Mouse (Mus musculus): ENCODE data around the gene Tut7. TPM values are rescaled to one million over a fixed set of nuclear protein-coding genes. Genes with fewer than 3 reads are reported as not detected.
A peak's percentile ranks its signal among the peaks of the same experiment; 100 is the strongest.

Gene Tut7
- polyA plus RNA-seq, 1 experiment, result 113 TPM

DNA sequence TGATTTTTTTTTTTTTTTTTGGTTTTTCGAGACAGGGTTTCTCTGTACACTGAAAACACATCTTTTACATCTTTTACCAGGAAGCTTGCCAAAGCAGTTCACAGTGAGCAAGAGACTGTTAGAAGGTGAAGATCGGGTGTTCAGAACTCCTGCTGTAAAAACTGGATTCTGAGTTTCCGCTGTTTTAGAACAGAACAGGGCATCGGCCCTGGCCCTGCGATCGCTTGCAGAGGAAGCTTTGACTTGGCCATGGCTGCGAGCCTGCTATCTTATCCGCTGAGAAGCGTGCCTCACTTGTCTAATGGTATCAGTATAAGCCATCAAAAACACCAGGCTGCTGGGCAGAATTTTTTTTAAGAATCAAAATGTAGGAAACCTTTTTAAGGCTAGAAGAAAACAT is 52.1 kb downstream of the Tut7 start:
- Histone ChIP-seq H3K4me3 (ENCODE audit: insufficient read depth, low read length) (no peak overlapping the region), H3K4me1 (ENCODE audit: control insufficient read depth, insufficient read depth, low read length) (peaks cover 5% of the 10 kb centered on the region), H3K27ac (ENCODE audit: insufficient read depth, low read length) (peak overlapping the region; percentile 90; the same call in 1 of the 2 replicates)
- TF ChIP-seq POLR2A (IDR thresholded peaks at IDR 0.05; ENCODE audit: low read depth, low read length) (no peak), CTCF (IDR thresholded peaks at IDR 0.05; ENCODE audit: borderline replicate concordance, insufficient read depth, low read length) (no peak)

- Histone ChIP-seq H3K27ac (ENCODE audit: insufficient read depth, low read length) (peak overlapping the region; percentile 90), H3K4me1 (ENCODE audit: control insufficient read depth, insufficient read depth, low read length) (peaks cover 5% of the 10 kb centered on the region), H3K4me3 (ENCODE audit: insufficient read depth, low read length) (peak overlapping the region; percentile 63)
- no peak; the same call in 1 of the 2 replicates for TF ChIP-seq POLR2A (IDR thresholded peaks at IDR 0.05; ENCODE audit: low read depth, low read length)
- no peak for TF ChIP-seq CTCF (IDR thresholded peaks at IDR 0.05; ENCODE audit: borderline replicate concordance, insufficient read depth, low read length)
These were observed 52.8 kb downstream of the Tut7 start for GRCm38 (mm10) chr13:59770164-59770562.

DNA sequence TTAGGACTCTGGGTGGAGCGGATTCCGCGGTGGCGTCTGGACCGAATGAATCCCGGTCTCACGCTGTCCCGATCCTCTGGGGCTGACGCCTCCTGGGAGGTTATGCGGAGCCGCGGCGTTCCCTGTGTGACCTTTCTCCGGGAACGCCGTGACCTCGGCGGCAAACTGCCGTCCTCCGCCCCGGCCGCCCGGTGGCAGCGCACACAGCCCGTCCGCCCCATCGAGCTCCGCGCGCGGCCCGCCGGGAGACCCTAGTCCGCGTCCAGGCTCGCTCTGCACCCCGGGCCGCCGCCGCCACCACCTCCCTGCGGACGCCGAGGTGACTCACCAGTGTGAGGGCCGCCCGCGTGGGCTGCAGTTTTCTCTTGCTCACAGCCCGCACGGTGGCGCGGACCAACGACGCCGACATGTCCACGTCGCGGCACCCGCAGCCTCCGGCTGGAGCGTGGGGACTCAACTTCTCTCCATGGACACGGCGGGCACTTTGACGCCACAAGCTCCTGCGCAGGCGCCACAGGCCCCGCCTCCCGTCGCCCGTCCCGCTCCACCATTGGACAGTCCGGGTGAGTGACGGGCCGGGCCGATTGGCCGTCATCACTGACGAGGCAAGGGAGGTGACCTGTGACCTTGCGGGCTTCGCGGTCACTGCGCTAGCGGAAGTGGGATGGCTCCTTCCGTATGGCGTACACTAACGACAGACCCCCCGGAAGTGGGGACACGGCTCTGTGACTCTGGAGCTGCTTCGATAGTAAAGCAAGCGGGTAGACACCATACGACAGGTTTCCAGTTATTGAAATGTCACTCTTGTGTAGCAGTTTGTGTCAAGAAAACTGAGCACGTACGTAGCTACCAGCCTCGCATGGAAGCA is 53.4 kb downstream of the Tut7 start, which contains the start of gene Isca1:
Gene Isca1 (minus strand): TSS at position 515 of the 868 bp plus-strand sequence.
- Histone ChIP-seq H3K27ac (ENCODE audit: insufficient read depth, low read length) (peak within 1 kb of the TSS; percentile 90), H3K4me3 (ENCODE audit: insufficient read depth, low read length) (peak within 1 kb of the TSS; percentile 86), H3K4me1 (ENCODE audit: control insufficient read depth, insufficient read depth, low read length) (peaks cover 5% of the 10 kb centered on the region)
- TF ChIP-seq CTCF (IDR thresholded peaks at IDR 0.05; ENCODE audit: borderline replicate concordance, insufficient read depth, low read length) (no peak), POLR2A (IDR thresholded peaks at IDR 0.05; ENCODE audit: low read depth, low read length) (peak; percentile 77)

DNA sequence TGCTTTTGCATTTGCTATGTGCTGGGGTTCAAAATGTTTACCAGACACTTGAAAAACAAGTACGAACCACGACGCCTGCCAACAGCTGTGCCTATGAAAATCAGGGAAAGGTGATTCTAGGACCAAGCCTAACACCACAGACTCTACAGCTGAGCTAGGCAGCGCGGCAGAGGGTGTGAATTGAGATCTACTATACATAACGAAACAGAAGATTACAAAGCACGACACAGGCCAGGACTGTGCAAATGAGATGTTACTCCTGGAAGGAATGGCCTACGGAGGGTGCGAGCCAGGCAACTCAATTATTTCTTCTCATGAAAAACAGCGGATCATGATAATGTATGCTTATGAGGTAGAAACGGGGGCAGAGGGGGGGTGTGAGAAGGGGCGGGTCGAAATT is 54.4 kb downstream of the Tut7 start:
- TF ChIP-seq CTCF (IDR thresholded peaks at IDR 0.05; ENCODE audit: borderline replicate concordance, insufficient read depth, low read length) (no peak), POLR2A (IDR thresholded peaks at IDR 0.05; ENCODE audit: low read depth, low read length) (no peak)

DNA sequence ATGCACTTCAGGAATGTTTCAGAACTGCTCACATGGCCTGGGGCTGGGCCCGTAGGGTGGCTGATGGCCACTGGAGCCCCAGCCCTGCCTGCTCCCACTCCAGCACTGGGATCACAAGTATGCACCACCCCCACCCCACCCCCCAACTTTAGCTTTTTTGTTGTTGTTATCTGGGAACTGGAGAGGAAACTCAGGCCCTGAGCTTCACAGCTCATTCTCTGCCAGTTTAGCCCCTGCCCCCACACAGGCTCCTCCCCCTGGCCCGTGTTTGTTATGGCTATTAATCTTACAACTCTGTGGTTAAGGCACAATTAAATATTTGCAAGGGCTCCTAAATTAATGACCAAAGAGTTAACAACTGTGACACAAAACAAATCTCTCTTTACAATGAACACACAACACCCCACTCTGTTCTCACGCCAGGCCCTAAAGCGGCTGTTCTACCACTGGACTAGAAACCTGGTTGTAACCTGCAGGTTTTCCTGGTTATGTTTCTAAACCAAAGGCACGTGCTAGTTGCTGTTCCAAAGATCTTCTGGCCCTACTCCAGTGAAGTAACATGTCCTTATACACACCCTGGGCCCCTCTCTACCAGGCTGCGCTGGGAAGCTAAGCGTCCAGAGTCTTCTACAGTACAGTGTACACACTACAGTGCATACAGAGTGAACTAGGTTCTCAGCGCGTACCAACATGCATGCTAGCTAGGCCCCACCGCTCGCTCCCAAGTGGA is 56.0 kb downstream of the Tut7 start:
- H3K27ac ChIP-seq (ENCODE audit: insufficient read depth, low read length), result no peak overlapping the region
- no peak overlapping the region for H3K4me3 ChIP-seq (ENCODE audit: insufficient read depth, low read length)
- TF ChIP-seq CTCF (IDR thresholded peaks at IDR 0.05; ENCODE audit: borderline replicate concordance, insufficient read depth, low read length) (no peak), POLR2A (IDR thresholded peaks at IDR 0.05; ENCODE audit: low read depth, low read length) (no peak)
- H3K4me1 ChIP-seq (ENCODE audit: control insufficient read depth, insufficient read depth, low read length), result peaks cover 5% of the 10 kb centered on the region

More for the DNA sequence above, 54.4 kb downstream of the Tut7 start:
- H3K4me1 ChIP-seq (ENCODE audit: control insufficient read depth, insufficient read depth, low read length), result peaks cover 5% of the 10 kb centered on the region
- H3K4me3 ChIP-seq (ENCODE audit: insufficient read depth, low read length), result peak overlapping the region; percentile 86
- no peak overlapping the region for H3K27ac ChIP-seq (ENCODE audit: insufficient read depth, low read length)

DNA sequence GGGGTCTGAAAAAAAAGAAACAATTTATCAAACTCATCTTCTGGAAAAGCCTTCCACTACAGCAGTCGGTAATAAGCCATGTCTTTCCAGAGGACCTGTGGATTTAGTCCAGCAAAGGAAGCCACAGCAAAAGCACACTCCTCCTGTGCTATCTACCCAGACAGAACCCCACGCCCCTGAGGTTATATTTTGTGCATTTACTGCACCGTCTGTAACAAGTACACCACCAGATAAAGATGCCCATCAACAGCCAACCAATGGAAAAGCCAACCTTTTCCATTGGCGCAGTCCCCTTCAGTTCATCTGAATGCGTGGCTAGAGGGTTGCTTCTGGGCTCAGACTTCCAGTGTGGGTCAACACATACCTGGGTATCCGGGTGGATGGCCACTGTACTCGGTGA is 60.2 kb downstream of the Tut7 start:
- TF ChIP-seq CTCF (IDR thresholded peaks at IDR 0.05; ENCODE audit: borderline replicate concordance, insufficient read depth, low read length) (no peak), POLR2A (IDR thresholded peaks at IDR 0.05; ENCODE audit: low read depth, low read length) (no peak)
- H3K4me3 ChIP-seq (ENCODE audit: insufficient read depth, low read length), result no peak overlapping the region
- no peak overlapping the region for H3K27ac ChIP-seq (ENCODE audit: insufficient read depth, low read length)
- peaks cover under 1% of the 10 kb centered on the region; the same call in 1 of the 2 replicates for H3K4me1 ChIP-seq (ENCODE audit: control insufficient read depth, insufficient read depth, low read length)

DNA sequence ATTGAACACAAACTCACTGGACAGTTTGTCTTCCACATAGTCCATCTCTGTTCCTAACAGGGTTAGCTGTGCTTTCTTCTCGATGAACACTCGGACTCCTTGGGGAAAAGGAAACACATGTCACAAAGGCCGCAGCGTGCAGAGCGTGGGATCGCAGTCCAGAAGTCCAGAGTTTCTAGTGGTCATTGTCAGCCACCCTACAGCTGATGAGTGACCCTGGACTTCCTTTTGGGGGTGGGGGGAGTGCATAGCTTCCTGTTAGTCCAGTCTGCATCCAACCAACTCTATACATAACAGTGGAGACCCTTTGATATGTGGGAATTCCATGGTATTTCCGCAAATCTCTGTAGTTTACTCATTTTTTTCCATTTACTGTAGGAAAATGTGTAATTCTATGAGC is 66.0 kb downstream of the Tut7 start:
- Histone ChIP-seq H3K4me1 (ENCODE audit: control insufficient read depth, insufficient read depth, low read length) (no peaks in the 10 kb centered on the region), H3K27ac (ENCODE audit: insufficient read depth, low read length) (no peak overlapping the region), H3K4me3 (ENCODE audit: insufficient read depth, low read length) (no peak overlapping the region)
- TF ChIP-seq POLR2A (IDR thresholded peaks at IDR 0.05; ENCODE audit: low read depth, low read length), result no peak
- TF ChIP-seq CTCF (IDR thresholded peaks at IDR 0.05; ENCODE audit: borderline replicate concordance, insufficient read depth, low read length), result no peak

DNA sequence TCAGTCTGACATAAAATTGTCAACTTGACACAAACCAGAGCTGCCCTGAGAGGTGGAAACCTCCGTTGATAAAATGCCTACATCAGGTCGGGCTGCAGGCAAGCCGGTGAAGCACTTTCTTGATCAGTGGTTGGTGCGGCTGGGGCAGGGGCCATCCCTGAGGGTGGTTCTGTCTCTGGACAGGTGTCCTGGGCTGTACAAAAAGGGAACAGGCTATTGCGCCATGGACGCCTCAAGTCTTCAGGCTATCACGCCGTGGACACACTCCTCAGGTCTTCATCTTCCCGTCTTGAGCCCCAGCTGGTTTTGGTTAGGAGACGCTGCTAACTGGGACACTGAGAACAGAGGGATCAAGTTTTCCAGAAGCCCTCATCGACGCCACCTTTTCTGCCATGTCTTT is 72.6 kb downstream of the Tut7 start:
- Histone ChIP-seq H3K27ac (ENCODE audit: insufficient read depth, low read length) (no peak overlapping the region), H3K4me3 (ENCODE audit: insufficient read depth, low read length) (no peak overlapping the region), H3K4me1 (ENCODE audit: control insufficient read depth, insufficient read depth, low read length) (no peaks in the 10 kb centered on the region)
- TF ChIP-seq CTCF (IDR thresholded peaks at IDR 0.05; ENCODE audit: borderline replicate concordance, insufficient read depth, low read length) (no peak), POLR2A (IDR thresholded peaks at IDR 0.05; ENCODE audit: low read depth, low read length) (no peak)

- no peak within 1 kb of the TSS for H3K4me3 ChIP-seq (ENCODE audit: insufficient read depth, low read length)
- no peaks in the 10 kb centered on the region for H3K4me1 ChIP-seq (ENCODE audit: control insufficient read depth, insufficient read depth, low read length)
- no peak within 1 kb of the TSS for H3K27ac ChIP-seq (ENCODE audit: insufficient read depth, low read length)
- TF ChIP-seq CTCF (IDR thresholded peaks at IDR 0.05; ENCODE audit: borderline replicate concordance, insufficient read depth, low read length), result no peak
- TF ChIP-seq POLR2A (IDR thresholded peaks at IDR 0.05; ENCODE audit: low read depth, low read length), result no peak
These were observed 76.2 kb downstream of the Tut7 start, which contains the start of gene 1700014D04Rik for GRCm38 (mm10) chr13:59746711-59747110. 1700014D04Rik (minus strand) TSS chr13:59746752.

Data from embryonic fibroblast, embryonic 13.5 days (primary cell).